Mouse (Mus musculus): Measurements from ENCODE around the gene Usp9x.

Gene Usp9x

GRCm38 (mm10) chrX:13071241-13071775 is at the start of gene Usp9x:
Gene Usp9x (plus strand): TSS chrX:13071498.
- peak; percentile 92 for DNase-seq (ENCODE audit: low spot score)

DNA sequence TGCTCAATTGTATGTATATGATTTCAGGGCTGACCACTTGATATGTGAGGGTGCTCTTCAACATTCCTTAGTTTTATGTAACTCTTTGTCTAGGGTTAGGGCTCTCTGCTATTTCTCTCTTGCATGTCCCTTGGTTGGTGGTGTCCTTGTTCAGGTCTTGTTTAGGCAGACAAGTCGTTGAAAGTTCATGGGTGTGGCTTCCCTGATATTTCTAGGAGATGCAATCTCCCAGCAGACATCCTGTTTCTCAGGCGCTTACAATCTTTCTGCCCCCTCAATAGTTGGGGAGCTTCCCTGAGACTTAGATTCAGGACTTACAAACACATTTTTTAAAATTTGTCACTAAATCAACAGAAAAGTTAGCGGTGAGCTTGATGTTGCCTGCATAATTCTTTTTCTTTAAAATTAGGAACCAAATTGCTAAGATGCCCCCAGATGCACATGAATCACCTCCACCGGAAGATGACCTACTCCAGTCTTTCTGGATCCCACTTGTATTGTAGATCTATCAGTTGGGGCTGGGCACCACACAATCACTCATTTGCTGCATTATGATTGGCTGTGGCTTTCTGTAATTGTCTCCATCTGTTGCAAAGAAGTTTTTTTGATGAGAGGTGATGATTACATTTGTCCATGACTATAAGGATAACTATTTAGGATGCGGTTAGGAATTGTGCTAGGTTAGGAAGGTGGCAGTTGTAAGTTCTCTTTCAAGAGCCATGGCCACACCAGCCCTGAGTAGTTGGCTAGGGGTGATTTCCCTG is 48.6 kb upstream of the Usp9x start:
- no peak for DNase-seq (ENCODE audit: low spot score)

DNA sequence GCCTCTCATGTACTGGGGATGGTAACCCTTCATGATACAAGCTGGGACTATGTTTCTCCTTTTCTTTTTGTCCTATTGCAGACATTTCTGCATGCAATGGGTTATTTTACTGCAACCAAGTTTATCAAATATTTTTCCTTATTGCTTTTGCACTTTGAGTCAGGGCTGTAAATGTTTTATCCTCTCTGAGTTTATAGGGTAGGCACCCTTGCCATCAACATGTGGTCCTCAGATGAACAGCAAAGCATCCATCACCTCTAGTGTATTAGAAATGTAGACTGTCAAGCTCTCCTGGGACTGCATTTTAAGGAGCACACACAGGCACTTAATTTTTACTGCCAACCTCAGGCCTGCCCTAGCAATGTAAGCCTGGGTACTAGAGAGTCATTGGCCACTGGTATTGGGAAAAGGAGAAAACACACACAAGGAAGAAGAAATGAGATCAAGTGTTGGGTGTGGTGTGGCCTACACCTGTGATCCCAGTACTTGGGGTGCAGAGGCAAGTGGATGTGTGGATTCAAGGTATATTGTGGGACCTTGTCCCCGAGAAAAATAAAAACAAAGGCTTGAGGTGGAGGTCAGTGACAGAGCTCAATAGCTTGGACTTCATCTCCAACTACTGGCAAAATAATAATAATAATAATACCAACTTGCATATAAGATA is 46.6 kb upstream of the Usp9x start:
- DNase-seq (ENCODE audit: low spot score): no peak

GRCm38 (mm10) chrX:13025286-13025685 is 46.0 kb upstream of the Usp9x start:
- DNase-seq (ENCODE audit: low spot score): no peak

- no peak for DNase-seq (ENCODE audit: low spot score)
Measured at GRCm38 (mm10) chrX:13028156-13028555, 43.1 kb upstream of the Usp9x start.

- no peak for DNase-seq (ENCODE audit: low spot score)
Measured at GRCm38 (mm10) chrX:13029996-13030395, 41.3 kb upstream of the Usp9x start.

- no peak for DNase-seq (ENCODE audit: low spot score)
Measured at GRCm38 (mm10) chrX:13037085-13037484, 34.2 kb upstream of the Usp9x start.

DNA sequence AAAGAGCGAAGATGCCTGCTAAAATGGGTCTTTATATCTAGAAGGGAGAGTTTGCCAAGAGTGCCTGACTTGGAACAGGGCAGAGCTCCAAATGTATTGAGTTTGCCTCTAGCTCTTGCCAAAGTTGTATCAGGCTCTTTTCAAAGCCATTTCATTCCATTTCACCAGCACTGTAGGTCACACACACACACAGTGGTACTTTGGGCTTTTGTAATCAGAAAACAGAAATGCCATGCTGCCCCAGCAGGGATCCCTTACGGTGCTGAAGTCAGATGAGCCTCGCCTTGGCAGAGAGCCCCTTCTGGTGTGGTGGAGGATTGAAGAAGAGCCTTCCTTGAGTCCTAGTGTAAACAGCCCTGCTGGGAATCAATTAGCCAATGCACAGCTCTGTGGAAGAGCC is 32.1 kb upstream of the Usp9x start:
- DNase-seq (ENCODE audit: low spot score): no peak

GRCm38 (mm10) chrX:13040391-13040790 is 30.9 kb upstream of the Usp9x start:
- no peak for DNase-seq (ENCODE audit: low spot score)

DNA sequence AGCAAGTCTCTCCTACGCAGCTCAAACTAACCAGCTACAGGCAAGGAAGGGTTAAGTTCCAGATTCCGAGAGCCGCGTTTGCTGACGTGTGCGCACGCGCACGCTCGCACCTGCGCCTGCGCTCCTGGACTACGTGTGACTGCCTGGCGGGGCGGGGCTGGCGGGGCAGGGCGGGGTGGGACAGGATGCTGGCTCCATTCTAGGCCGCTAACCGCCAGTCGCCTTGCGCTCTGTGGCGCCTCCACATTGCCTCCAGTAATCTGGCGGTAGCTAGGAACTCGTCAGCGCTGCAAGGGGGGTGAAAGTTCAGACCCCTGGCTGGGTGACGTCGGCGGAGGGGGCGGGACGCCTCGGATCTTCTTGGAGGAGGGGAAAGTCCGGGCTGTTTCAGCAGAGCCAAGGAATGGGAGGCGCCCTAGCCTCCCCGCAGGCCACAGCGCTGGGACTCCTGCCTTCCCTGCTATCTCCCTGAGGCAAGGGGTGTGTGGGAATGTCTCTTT is 29.6 kb upstream of the Usp9x start:
- peak; percentile 93 for DNase-seq (ENCODE audit: low spot score)

DNA sequence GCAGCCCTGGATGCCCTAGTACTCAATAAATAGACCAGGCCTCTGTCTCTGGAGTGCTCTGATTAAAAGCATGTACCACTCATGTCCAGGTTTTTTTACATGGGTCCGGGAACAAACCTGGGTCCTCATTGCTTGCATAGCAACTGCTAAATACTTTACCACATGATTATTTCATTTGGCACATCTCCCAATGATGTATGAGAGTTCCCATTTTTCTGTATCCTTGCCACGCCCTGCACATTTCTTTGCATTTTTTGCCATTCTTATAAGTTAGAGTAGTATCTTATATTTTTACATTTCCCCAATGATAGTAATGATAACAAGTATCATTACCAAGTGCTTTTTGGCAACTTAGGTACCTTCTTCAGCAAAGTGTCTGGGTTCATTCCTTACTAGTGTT is 27.5 kb upstream of the Usp9x start:
- no peak for DNase-seq (ENCODE audit: low spot score)

DNA sequence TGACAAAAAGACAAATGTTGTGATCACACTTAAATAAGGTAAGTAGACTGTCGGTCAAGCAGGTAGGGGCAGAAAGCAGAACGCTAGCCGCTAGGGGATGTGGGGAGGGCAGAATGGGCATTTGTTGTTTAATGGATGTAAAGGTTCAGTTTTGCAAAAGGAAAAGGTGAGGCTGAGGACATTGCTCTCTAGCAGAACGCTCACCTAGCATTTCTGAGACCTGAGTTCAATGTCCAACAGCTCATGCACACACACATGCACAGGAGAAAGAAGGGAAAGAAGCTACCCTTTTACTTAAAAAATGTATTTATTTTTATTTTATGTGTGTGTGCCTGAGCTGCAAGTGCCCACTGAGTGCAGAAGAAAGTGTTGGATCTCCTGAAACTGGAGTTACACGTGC is 26.6 kb upstream of the Usp9x start:
- DNase-seq (ENCODE audit: low spot score): no peak

DNA sequence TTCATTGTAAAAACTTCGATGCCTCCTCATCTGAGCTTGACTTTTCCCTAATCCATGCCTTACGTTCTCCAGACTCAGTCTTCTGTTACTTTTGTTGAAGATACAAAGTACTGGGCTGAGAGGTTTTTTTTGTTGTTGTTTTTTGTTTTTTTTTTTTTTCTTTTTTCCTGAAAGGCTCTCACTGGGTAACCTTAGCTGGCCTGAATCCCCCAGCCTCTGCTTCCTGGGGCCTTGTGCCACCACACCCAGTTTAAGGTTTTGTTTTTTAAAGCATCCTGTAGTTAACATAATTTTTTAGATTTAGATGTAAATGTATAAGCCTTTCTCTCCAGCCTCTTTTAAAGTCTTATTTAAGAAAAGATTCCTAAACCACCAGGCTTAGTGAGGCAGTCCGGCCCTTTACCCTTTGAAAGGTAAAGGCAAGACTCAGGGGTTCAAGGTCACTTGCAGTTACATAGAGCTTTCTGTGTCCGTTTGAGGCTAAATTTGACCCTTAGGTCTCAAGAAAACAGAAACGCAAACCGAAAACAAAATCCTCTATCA is 24.3 kb upstream of the Usp9x start:
- DNase-seq (ENCODE audit: low spot score): no peak

GRCm38 (mm10) chrX:13047631-13048345 is 23.5 kb upstream of the Usp9x start:
- DNase-seq (ENCODE audit: low spot score): no peak

GRCm38 (mm10) chrX:13054612-13055011 is 16.7 kb upstream of the Usp9x start:
- DNase-seq (ENCODE audit: low spot score): no peak

GRCm38 (mm10) chrX:13061961-13062360 is 9.3 kb upstream of the Usp9x start:
- DNase-seq (ENCODE audit: low spot score): no peak

- no peak for DNase-seq (ENCODE audit: low spot score)
Measured at GRCm38 (mm10) chrX:13064273-13064925, 6.9 kb upstream of the Usp9x start.

DNA sequence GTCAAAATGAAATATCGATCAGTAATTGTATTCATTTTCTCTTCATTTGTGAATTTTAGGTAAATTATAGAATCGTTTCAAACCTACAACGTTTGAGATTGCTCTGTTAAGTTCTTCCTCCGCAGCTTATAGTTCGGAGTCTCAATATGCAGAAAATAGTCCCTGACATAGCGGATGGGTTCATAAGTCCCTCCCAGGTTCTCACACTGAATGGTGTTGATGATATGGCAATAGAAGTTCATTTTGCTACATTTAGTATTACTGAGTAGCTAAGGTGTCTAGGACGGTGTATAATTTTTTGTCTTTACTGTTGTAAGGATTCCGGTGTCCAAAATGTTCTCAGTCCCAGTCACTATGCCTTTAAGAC is 1.1 kb upstream of the Usp9x start:
- no peak for DNase-seq (ENCODE audit: low spot score)

- DNase-seq (ENCODE audit: low spot score): peak; percentile 92
Measured at GRCm38 (mm10) chrX:13070573-13071240, 591 bp upstream of the Usp9x start.

DNA sequence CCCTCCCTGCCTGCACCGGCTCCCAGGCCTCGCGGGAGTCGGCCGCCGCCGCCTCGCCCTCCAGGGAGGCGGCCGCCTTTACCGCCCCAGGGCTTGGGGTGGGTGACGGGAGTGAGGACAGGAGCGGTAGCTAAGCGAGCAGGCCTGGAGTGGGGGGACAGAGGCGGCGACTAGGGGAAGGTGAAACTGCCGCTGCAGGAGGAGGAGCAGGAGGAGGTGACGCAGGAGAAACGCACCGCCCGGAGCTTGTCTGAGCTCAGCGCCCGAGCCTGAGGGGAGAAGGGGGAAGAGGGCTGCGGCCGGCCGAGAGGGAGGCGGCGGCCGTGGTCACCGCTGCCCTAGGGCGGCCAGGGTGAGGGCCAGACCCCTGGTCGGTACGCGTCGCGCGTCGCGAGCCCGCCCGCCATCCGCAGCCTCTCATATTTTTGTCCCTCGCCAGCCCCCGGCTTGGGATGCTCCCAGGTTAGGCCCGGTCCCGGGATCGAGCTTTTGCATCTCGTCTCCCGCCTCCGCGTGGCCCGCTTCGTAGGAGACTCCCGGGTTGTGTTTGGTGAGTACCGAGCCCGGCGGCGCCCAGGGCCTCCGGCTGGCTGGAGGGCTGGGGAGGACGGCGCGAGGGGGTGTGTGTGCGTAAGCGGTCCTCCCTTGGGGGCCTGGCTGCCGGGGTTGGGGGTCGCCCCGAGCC is 620 bp downstream of the Usp9x start:
- DNase-seq (ENCODE audit: low spot score): peak; percentile 65
